Mouse (Mus musculus) C2C12 (cell line): ENCODE measurements at regions not wholly inside any gene's neighbourhood (a gene's known extent, or its start where the extent isn't known, plus 50 kb on each side); places are given as distances from the start of the nearest gene placed in this dataset.

Experiments
- CTCF ChIP-seq: IDR thresholded peaks from one replicate; pipeline ENCODE4 v1.5.1; 2011; ENCODE audit not compliant: control insufficient read depth, insufficient read depth, insufficient read length
- MAX ChIP-seq: IDR thresholded peaks from one replicate; pipeline ENCODE4 v1.6.1; 2011; ENCODE audit warnings: mild to moderate bottlenecking, control low read depth
- USF1 ChIP-seq: IDR thresholded peaks from one replicate; pipeline ENCODE4 v1.6.1; 2011; ENCODE audit warnings: low read depth, mild to moderate bottlenecking, control low read depth, moderate library complexity

DNA sequence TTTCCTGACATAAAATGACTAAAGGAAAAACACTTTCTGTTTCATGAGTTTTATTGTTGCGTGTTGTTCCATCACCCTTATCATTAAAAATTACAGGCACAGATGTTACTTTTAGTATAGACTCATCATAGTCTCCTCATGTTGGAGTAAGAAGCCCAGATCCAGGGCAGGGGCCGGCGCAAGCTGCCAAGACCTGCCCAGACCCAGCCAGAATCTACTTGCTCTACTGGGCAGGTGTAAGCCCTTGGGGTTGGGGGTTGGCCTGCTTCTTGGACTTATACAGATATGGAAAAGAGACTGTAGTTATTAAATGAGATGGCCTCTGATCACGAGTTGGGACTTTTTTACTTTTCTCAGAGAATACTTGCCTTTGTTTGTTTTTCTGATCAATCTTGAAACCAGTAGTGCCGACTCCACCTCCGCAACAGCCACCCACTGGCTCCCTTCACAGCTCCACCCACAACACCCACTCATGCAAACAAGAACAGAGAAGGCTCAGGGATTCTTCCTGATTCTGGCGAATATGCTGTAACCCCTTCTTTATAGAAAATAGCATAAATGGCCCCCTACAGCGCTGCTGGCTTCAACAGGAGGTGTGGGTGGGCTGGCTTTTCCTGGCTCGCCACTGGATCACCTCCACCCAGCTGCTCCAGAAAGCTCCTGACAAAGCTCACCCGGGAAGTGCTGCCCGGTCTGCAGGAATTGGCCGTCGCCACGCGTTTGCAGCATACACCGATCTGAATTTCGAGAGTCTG is 689.9 kb upstream of the Car8 start:
- TF ChIP-seq CTCF (no peak), MAX (no peak), USF1 (no peak)
